Mouse (Mus musculus) liver, embryonic 11.5 days (tissue): ENCODE data around the gene Stard9. TPM values are rescaled to one million over a fixed set of nuclear protein-coding genes. Genes with fewer than 3 reads are reported as not detected.

Source experiments
- ATAC-seq: fragments of 200-750 bp; cut with Nextera tagmentation; replicated peaks from 2 replicates; pipeline ENCODE4 v1.8.0; 2017; ENCODE audit warnings: moderate number of reproducible peaks, mild to moderate bottlenecking, moderate TSS enrichment, moderate library complexity; ENCODE audit not compliant: low FRiP score
- DNase-seq: peaks from one replicate; pipeline ENCODE4 v3.0.0-alpha.2; 2017; ENCODE audit warnings: low spot score
- H3K27ac ChIP-seq: fragments of 300-500 bp; sonication (generic); 2 replicates; pipeline ENCODE4 v1.5.1; 2014; ENCODE audit warnings: mild to moderate bottlenecking, low read depth, low read length, control low read depth
- H3K27me3 ChIP-seq: fragments of 300-500 bp; sonication (generic); replicated peaks from 2 replicates; pipeline ENCODE4 v1.6.1; 2014; ENCODE audit warnings: low read length, mixed read lengths; ENCODE audit not compliant: control insufficient read depth, insufficient read depth
- H3K36me3 ChIP-seq: fragments of 300-500 bp; sonication (generic); 2 replicates; pipeline ENCODE4 v1.6.1; 2014; ENCODE audit warnings: mild to moderate bottlenecking, low read length, moderate library complexity, mixed read lengths; ENCODE audit not compliant: control insufficient read depth, insufficient read depth
- H3K4me1 ChIP-seq: fragments of 300-500 bp; sonication (generic); replicated peaks from 2 replicates; pipeline ENCODE4 v1.6.1; 2014; ENCODE audit warnings: low read length, mixed read lengths; ENCODE audit not compliant: control insufficient read depth, insufficient read depth
- H3K4me2 ChIP-seq: fragments of 300-500 bp; sonication (generic); 2 replicates; pipeline ENCODE4 v1.6.1; 2014; ENCODE audit warnings: mild to moderate bottlenecking, control low read depth, moderate library complexity
- H3K4me3 ChIP-seq: fragments of 300-500 bp; sonication (generic); 2 replicates; pipeline ENCODE4 v1.5.1; 2014; ENCODE audit warnings: low read depth, low read length, control low read depth
- H3K9ac ChIP-seq: fragments of 300-500 bp; sonication (generic); 2 replicates; pipeline ENCODE4 v1.6.1; 2014; ENCODE audit warnings: low read depth, low read length, control low read depth
- H3K9me3 ChIP-seq: fragments of 300-500 bp; sonication (generic); 2 replicates; pipeline ENCODE4 v1.6.1; 2016; ENCODE audit warnings: low read length, inconsistent platforms, mixed read lengths; ENCODE audit not compliant: control insufficient read depth
- WGBS: fragments of 180-500 bp; shearing (Covaris S2); extraction: QIAGEN DNeasy Blood & Tissue Kit; methylation state at CpG from one replicate; pipeline ENCODE4 v1.1.7; 2014; 5-methylcytosine and 5-hydroxymethylcytosine counted together
- polyA plus RNA-seq: library from polyadenylated mRNA; unstranded; fragments of >200 nt; fragmentation: Nextera tagmentation; extraction: Ambion mirVana; gene quantifications from 2 replicates; pipeline ENCODE4 v1.2.1, GENCODE M21; 2014

Stard9 gene
- polyA plus RNA-seq, 1 experiment from 2014 or later: 3.5 TPM

GRCm38 (mm10) chr2:120702675-120703074 is 73.8 kb downstream of the Stard9 start:
- H3K9me3 ChIP-seq: no peaks in the 10 kb centered on the region
- no peak overlapping the region for H3K4me2 ChIP-seq
- ATAC-seq: no peak
- H3K4me3 ChIP-seq: no peak overlapping the region
- no peak for DNase-seq
- 52% methylated on average over 5 of the region's 5 CpGs for WGBS
- no peak overlapping the region for H3K27ac ChIP-seq
- peaks cover 14% of the 10 kb centered on the region for H3K4me1 ChIP-seq
- H3K27me3 ChIP-seq: no peaks in the 10 kb centered on the region
- no peaks in the 10 kb centered on the region; the same call in 1 of the 2 replicates for H3K36me3 ChIP-seq
- no peak overlapping the region for H3K9ac ChIP-seq

- DNase-seq (no peak), ATAC-seq (no peak)
- Histone ChIP-seq H3K4me3 (no peak overlapping the region), H3K36me3 (no peaks in the 10 kb centered on the region), H3K9ac (no peak overlapping the region), H3K27ac (no peak overlapping the region), H3K9me3 (no peaks in the 10 kb centered on the region), H3K4me1 (no peaks in the 10 kb centered on the region), H3K27me3 (no peaks in the 10 kb centered on the region), H3K4me2 (no peak overlapping the region)
Measured at GRCm38 (mm10) chr2:120707041-120707440, 78.1 kb downstream of the Stard9 start.

- Histone ChIP-seq H3K4me3 (no peak overlapping the region), H3K36me3 (peaks cover 25% of the 10 kb centered on the region), H3K4me2 (no peak overlapping the region), H3K27ac (no peak overlapping the region), H3K27me3 (no peaks in the 10 kb centered on the region), H3K9me3 (no peaks in the 10 kb centered on the region), H3K4me1 (no peaks in the 10 kb centered on the region), H3K9ac (no peak overlapping the region)
- 63% methylated on average over 3 of the region's 3 CpGs for WGBS
- DNase-seq (no peak), ATAC-seq (no peak)
Measured at GRCm38 (mm10) chr2:120710154-120710553, 81.2 kb downstream of the Stard9 start.

GRCm38 (mm10) chr2:120710948-120711347 is 82.0 kb downstream of the Stard9 start:
- no peaks in the 10 kb centered on the region for H3K4me1 ChIP-seq
- no peak overlapping the region for H3K4me3 ChIP-seq
- no peak for DNase-seq
- no peak overlapping the region for H3K27ac ChIP-seq
- H3K9ac ChIP-seq: no peak overlapping the region
- no peak; the same call in 1 of the 2 replicates for ATAC-seq
- 51% methylated on average over 3 of the region's 3 CpGs for WGBS
- H3K9me3 ChIP-seq: no peaks in the 10 kb centered on the region
- no peaks in the 10 kb centered on the region for H3K27me3 ChIP-seq
- peaks cover 27% of the 10 kb centered on the region for H3K36me3 ChIP-seq
- no peak overlapping the region for H3K4me2 ChIP-seq

GRCm38 (mm10) chr2:120713441-120713840 is 84.5 kb downstream of the Stard9 start:
- Histone ChIP-seq H3K27me3 (no peaks in the 10 kb centered on the region), H3K4me2 (no peak overlapping the region), H3K4me1 (no peaks in the 10 kb centered on the region), H3K4me3 (no peak overlapping the region), H3K27ac (no peak overlapping the region), H3K9ac (no peak overlapping the region), H3K36me3 (peaks cover 39% of the 10 kb centered on the region), H3K9me3 (no peaks in the 10 kb centered on the region)
- WGBS: 92% methylated on average over 3 of the region's 3 CpGs
- ATAC-seq (no peak), DNase-seq (no peak)

GRCm38 (mm10) chr2:120718496-120718895 is 89.6 kb downstream of the Stard9 start:
- Histone ChIP-seq H3K4me3 (no peak overlapping the region), H3K27ac (no peak overlapping the region), H3K9me3 (no peaks in the 10 kb centered on the region), H3K27me3 (no peaks in the 10 kb centered on the region), H3K9ac (no peak overlapping the region), H3K36me3 (peaks cover 63% of the 10 kb centered on the region), H3K4me2 (no peak overlapping the region), H3K4me1 (no peaks in the 10 kb centered on the region)
- no peak for ATAC-seq
- no peak for DNase-seq
- 94% methylated on average over 8 of the region's 8 CpGs for WGBS

GRCm38 (mm10) chr2:120720821-120721220 is 91.9 kb downstream of the Stard9 start:
- H3K36me3 ChIP-seq: peaks cover 68% of the 10 kb centered on the region
- no peak overlapping the region for H3K4me3 ChIP-seq
- H3K4me1 ChIP-seq: peaks cover 5% of the 10 kb centered on the region
- WGBS: 91% methylated on average over 6 of the region's 6 CpGs
- no peak overlapping the region for H3K9ac ChIP-seq
- no peak overlapping the region for H3K27ac ChIP-seq
- DNase-seq (no peak), ATAC-seq (no peak)
- H3K4me2 ChIP-seq: no peak overlapping the region
- no peaks in the 10 kb centered on the region for H3K9me3 ChIP-seq
- no peaks in the 10 kb centered on the region for H3K27me3 ChIP-seq

- no peak overlapping the region for H3K4me3 ChIP-seq
- H3K9ac ChIP-seq: no peak overlapping the region
- no peaks in the 10 kb centered on the region for H3K9me3 ChIP-seq
- no peak for DNase-seq
- H3K36me3 ChIP-seq: peaks cover 71% of the 10 kb centered on the region
- H3K4me1 ChIP-seq: peaks cover 5% of the 10 kb centered on the region
- no peak overlapping the region for H3K4me2 ChIP-seq
- H3K27ac ChIP-seq: no peak overlapping the region
- no peak for ATAC-seq
- 84% methylated on average over 2 of the region's 2 CpGs for WGBS
- no peaks in the 10 kb centered on the region for H3K27me3 ChIP-seq
Measured at GRCm38 (mm10) chr2:120721911-120722310, 93.0 kb downstream of the Stard9 start.

GRCm38 (mm10) chr2:120722491-120722890 is 93.6 kb downstream of the Stard9 start:
- no peak overlapping the region for H3K27ac ChIP-seq
- no peak overlapping the region for H3K4me3 ChIP-seq
- no peak overlapping the region for H3K4me2 ChIP-seq
- no peak for ATAC-seq
- WGBS: 78% methylated on average over 8 of the region's 8 CpGs
- H3K4me1 ChIP-seq: peaks cover 5% of the 10 kb centered on the region
- no peaks in the 10 kb centered on the region for H3K27me3 ChIP-seq
- no peak overlapping the region for H3K9ac ChIP-seq
- H3K9me3 ChIP-seq: no peaks in the 10 kb centered on the region
- H3K36me3 ChIP-seq: peaks cover 69% of the 10 kb centered on the region
- DNase-seq: no peak
